Mouse (Mus musculus): ENCODE results near the gene Zfp39. TPM values are rescaled to one million over a fixed set of nuclear protein-coding genes. Genes with fewer than 3 reads are reported as not detected.

The Zfp39 gene
- total and polyA plus RNA-seq, 3 experiments = 5.7 to 6.8 (median 6.7) TPM

DNA sequence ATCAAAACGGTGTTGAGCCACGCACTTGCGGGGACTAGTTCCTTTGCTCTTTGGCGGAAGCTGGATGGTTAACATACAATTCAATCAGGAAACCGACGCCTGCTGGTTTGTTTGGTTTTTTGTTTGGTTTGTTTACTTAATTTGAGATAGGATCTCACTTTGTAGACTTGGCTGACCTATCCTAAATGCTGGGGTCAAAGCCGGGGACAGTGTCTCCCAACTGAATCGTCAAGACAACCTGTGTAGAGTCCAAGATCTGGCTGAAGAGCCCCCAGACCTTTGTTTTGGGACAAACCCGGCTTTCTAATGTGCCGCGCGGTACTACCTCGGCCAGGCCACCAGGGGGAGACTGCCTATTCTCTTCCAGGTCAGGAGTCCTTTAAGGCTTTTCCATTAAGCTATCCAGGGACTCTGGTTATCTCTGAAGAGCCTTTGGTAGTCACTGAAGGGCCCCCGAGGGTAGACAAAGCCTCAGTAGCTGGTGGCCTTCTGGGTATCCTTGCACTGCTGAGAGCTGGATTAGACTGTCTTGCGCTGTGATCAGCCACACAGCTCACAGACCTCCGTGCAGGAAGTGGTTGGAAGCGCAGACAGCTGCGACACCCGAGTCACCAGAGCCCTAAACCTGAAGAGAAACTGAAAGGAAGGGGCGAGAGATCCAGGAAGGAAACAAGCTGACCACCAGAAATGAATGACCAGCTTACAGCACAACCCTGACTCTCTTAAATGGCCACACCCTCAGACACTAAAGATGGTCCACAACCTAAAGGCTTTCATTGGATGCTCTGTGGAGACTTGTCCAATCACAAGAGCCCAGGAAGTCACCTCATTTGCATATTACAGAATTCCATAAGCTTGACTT lies 24.0 kb upstream of the Zfp39 start:
- H3K27ac ChIP-seq (ENCODE audit: insufficient read depth, low read depth) = peak overlapping the region; percentile 64
- TF ChIP-seq RAD21 (IDR thresholded peaks at IDR 0.05; ENCODE audit: low read depth, low read length) (peak; percentile 63), MYC (IDR thresholded peaks at IDR 0.05; ENCODE audit: low read depth, low read length) (no peak), TBP (conservative IDR thresholded peaks at IDR 0.05; ENCODE audit: low read depth, low read length) (peak; percentile 96), SMC3 (IDR thresholded peaks at IDR 0.05; ENCODE audit: low read depth, low read length) (peak; percentile 85), ETS1 (conservative IDR thresholded peaks at IDR 0.05; ENCODE audit: low read depth, low read length) (peak; percentile 62; the same call in 1 of the 2 replicates), TCF12 (IDR thresholded peaks at IDR 0.05; ENCODE audit: low read depth, low read length) (peak; percentile 67), MAZ (IDR thresholded peaks at IDR 0.05; ENCODE audit: low read depth, low read length) (no peak), POLR2A (IDR thresholded peaks at IDR 0.05; ENCODE audit: low read depth, low read length) (peak; percentile 63; the same call in 1 of the 2 replicates), CHD2 (IDR thresholded peaks at IDR 0.05; ENCODE audit: low read length) (peak; percentile 77), MEF2A (IDR thresholded peaks at IDR 0.05; ENCODE audit: borderline replicate concordance, low read depth, low read length) (0 out of 2 replicates have a peak, but pooled peaks have one; percentile 25), BHLHE40 (IDR thresholded peaks at IDR 0.05; ENCODE audit: low read depth, low read length) (0 out of 2 replicates have a peak, but pooled peaks have one; percentile 5), ZC3H11A (IDR thresholded peaks at IDR 0.05; ENCODE audit: low read depth, low read length) (no peak), ELF1 (IDR thresholded peaks at IDR 0.05; ENCODE audit: low read depth, low read length) (peak; percentile 62; the same call in 1 of the 2 replicates), CTCF (conservative IDR thresholded peaks at IDR 0.05 in 1 of 2, IDR thresholded peaks at IDR 0.05 in 1 of 2; ENCODE audit: low read depth in 2 of 2, low read length in 2 of 2) (peak; percentile 85 to 94)
- H3K4me1 ChIP-seq (ENCODE audit: control insufficient read depth in 1 of 2, insufficient read depth in 2 of 2) = peaks cover 0 to 6% of the 10 kb centered on the region in 2 experiments; a peak in 3 of 4 replicates
- peak overlapping the region; percentile 90 for H3K4me2 ChIP-seq (ENCODE audit: insufficient read depth, low read depth, poor library complexity, severe bottlenecking)
- H3K36me3 ChIP-seq (replicated peaks in 1 of 2; ENCODE audit: control insufficient read depth in 1 of 2, insufficient read depth in 1 of 2, low read length in 1 of 2) = peaks cover 23 to 28% of the 10 kb centered on the region in 2 experiments
- no peaks in the 10 kb centered on the region for H3K79me2 ChIP-seq (replicated peaks; ENCODE audit: control insufficient read depth, extremely low read depth, insufficient read depth, poor library complexity, severe bottlenecking)
- DNase-seq (ENCODE audit: extremely low read depth) = peak; percentile 78
- H3K27me3 ChIP-seq (replicated peaks) = peaks cover 16% of the 10 kb centered on the region
- no peaks in the 10 kb centered on the region for H3K9me3 ChIP-seq (replicated peaks; ENCODE audit: low read length)
- H3K9ac ChIP-seq (ENCODE audit: insufficient read depth, low read depth) = peak overlapping the region; percentile 26
- in situ Hi-C loops (cut with MboI; ENCODE audit: low pct_ligation_motif_present, low pct_unique_long_range_greater_than_20kb, low sequenced_read_pairs) = no loop called here
- peak overlapping the region; percentile 42 to 57 (median 53) for H3K4me3 ChIP-seq (replicated peaks in 1 of 3; ENCODE audit: low read depth in 2 of 3, low read length in 2 of 3, poor library complexity in 1 of 3)
- dilution Hi-C loops (cut with MboI; ENCODE audit: extremely low pct_ligation_motif_present, extremely low pct_unique_long_range_greater_than_20kb, low sequenced_read_pairs) = no loop called here

DNA sequence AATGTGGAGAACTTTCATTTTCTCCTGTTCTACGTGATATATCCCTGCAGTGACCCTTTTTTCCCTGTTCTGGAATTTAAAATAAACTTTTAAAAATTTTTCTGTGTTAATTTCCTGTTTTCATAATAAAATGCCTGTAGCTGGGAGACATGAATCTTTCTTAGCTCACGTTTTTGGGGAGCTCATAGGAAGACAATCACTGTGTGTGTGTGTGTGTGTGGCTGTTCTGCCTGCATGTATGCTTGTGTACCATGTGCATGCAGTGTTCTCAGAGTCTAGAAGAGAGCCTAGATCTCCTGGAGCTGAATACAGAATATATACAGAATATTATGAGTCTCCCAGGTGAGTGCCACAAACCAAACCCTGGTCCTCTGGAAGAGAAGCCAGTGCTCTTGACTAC lies 23.0 kb upstream of the Zfp39 start:
- no peak overlapping the region for H3K9ac ChIP-seq (ENCODE audit: insufficient read depth, low read depth)
- dilution Hi-C loops (cut with MboI; ENCODE audit: extremely low pct_ligation_motif_present, extremely low pct_unique_long_range_greater_than_20kb, low sequenced_read_pairs) = no loop called here

More for the DNA sequence above, 23.0 kb upstream of the Zfp39 start:
- H3K4me1 ChIP-seq (ENCODE audit: control insufficient read depth in 1 of 2, insufficient read depth in 2 of 2) = peaks cover 2 to 16% of the 10 kb centered on the region in 2 experiments; a peak in 3 of 4 replicates
- peaks cover 18% of the 10 kb centered on the region for H3K27me3 ChIP-seq (replicated peaks)
- no peak overlapping the region for H3K4me3 ChIP-seq (replicated peaks in 1 of 3; ENCODE audit: low read depth in 2 of 3, low read length in 2 of 3, poor library complexity in 1 of 3)
- no peaks in the 10 kb centered on the region for H3K9me3 ChIP-seq (replicated peaks; ENCODE audit: low read length)
- no peak for DNase-seq (ENCODE audit: extremely low read depth)
- no peak overlapping the region for H3K27ac ChIP-seq (ENCODE audit: insufficient read depth, low read depth)
- H3K36me3 ChIP-seq (replicated peaks in 1 of 2; ENCODE audit: control insufficient read depth in 1 of 2, insufficient read depth in 1 of 2, low read length in 1 of 2) = peaks cover 13 to 18% of the 10 kb centered on the region in 2 experiments
- in situ Hi-C loops (cut with MboI; ENCODE audit: low pct_ligation_motif_present, low pct_unique_long_range_greater_than_20kb, low sequenced_read_pairs) = no loop called here
- TF ChIP-seq E2F4 (IDR thresholded peaks at IDR 0.05; ENCODE audit: insufficient replicate concordance, low read depth, low read length) = no peak
- no peak for TF ChIP-seq MAX (IDR thresholded peaks at IDR 0.05; ENCODE audit: low read length)
- TF ChIP-seq SIN3A (IDR thresholded peaks at IDR 0.05; ENCODE audit: low read length) = no peak
- no peak for TF ChIP-seq ELF1 (IDR thresholded peaks at IDR 0.05; ENCODE audit: low read depth, low read length)
- no peak for TF ChIP-seq UBTF (IDR thresholded peaks at IDR 0.05; ENCODE audit: low read depth, low read length)
- no peak for TF ChIP-seq USF1 (IDR thresholded peaks at IDR 0.05; ENCODE audit: low read depth, low read length)
- no peak for TF ChIP-seq POLR2AphosphoS2 (IDR thresholded peaks at IDR 0.05; ENCODE audit: low read depth, low read length)
- TF ChIP-seq EP300 (IDR thresholded peaks at IDR 0.05; ENCODE audit: low read length) = no peak
- no peak for TF ChIP-seq GABPA (IDR thresholded peaks at IDR 0.05; ENCODE audit: insufficient replicate concordance, low read depth, low read length)
- no peak overlapping the region for H3K4me2 ChIP-seq (ENCODE audit: insufficient read depth, low read depth, poor library complexity, severe bottlenecking)
- no peaks in the 10 kb centered on the region for H3K79me2 ChIP-seq (replicated peaks; ENCODE audit: control insufficient read depth, extremely low read depth, insufficient read depth, poor library complexity, severe bottlenecking)

Data from CH12.LX (cell line).